Mouse (Mus musculus): ENCODE measurements around the gene Pgm2l1.
"Not testable (repeated sequence)": the region's sequence is repeated elsewhere in the genome, so short reads cannot be mapped to it uniquely, and the experiment has no call there.

Gene Pgm2l1

GRCm38 (mm10) chr7:100230646-100231045 is 3.5 kb downstream of the Pgm2l1 start:
- no peak for DNase-seq

GRCm38 (mm10) chr7:100231661-100232060 is 4.5 kb downstream of the Pgm2l1 start:
- DNase-seq, result no peak

GRCm38 (mm10) chr7:100233681-100234080 is 6.5 kb downstream of the Pgm2l1 start:
- DNase-seq, result no peak

- DNase-seq, result peak; percentile 35
These were observed 7.2 kb downstream of the Pgm2l1 start for GRCm38 (mm10) chr7:100234264-100234885.

GRCm38 (mm10) chr7:100238271-100238670 is 11.1 kb downstream of the Pgm2l1 start:
- DNase-seq, result no peak

GRCm38 (mm10) chr7:100240601-100241000 is 13.4 kb downstream of the Pgm2l1 start:
- DNase-seq, result no peak

- no peak for DNase-seq
These were observed 15.8 kb downstream of the Pgm2l1 start for GRCm38 (mm10) chr7:100243007-100243406.

- DNase-seq, result no peak
These were observed 17.0 kb downstream of the Pgm2l1 start for GRCm38 (mm10) chr7:100244225-100244624.

- DNase-seq, result no peak
These were observed 18.0 kb downstream of the Pgm2l1 start for GRCm38 (mm10) chr7:100245176-100245575.

GRCm38 (mm10) chr7:100250667-100251066 is 23.5 kb downstream of the Pgm2l1 start:
- DNase-seq, result peak; percentile 62

- DNase-seq, result no peak
These were observed 35.2 kb downstream of the Pgm2l1 start for GRCm38 (mm10) chr7:100262350-100262749.

GRCm38 (mm10) chr7:100264934-100265333 is 37.7 kb downstream of the Pgm2l1 start:
- DNase-seq, result not testable (repeated sequence)

GRCm38 (mm10) chr7:100272369-100272768 is 45.2 kb downstream of the Pgm2l1 start:
- no peak for DNase-seq

- no peak for DNase-seq
These were observed 47.3 kb downstream of the Pgm2l1 start for GRCm38 (mm10) chr7:100274507-100274906.

- no peak for DNase-seq
These were observed 49.2 kb downstream of the Pgm2l1 start for GRCm38 (mm10) chr7:100276397-100276796.

- DNase-seq, result peak; percentile 32
These were observed 52.6 kb downstream of the Pgm2l1 start for GRCm38 (mm10) chr7:100279803-100280202.

GRCm38 (mm10) chr7:100281596-100281995 is 54.4 kb downstream of the Pgm2l1 start:
- DNase-seq, result no peak

GRCm38 (mm10) chr7:100283298-100283697 is 56.1 kb downstream of the Pgm2l1 start:
- DNase-seq, result no peak

GRCm38 (mm10) chr7:100285383-100285782 is 58.2 kb downstream of the Pgm2l1 start, which contains the start of gene P4ha3:
TSS of gene P4ha3 (plus strand) at chr7:100285520.
- DNase-seq, result peak; percentile 18

- peak; percentile 74 for DNase-seq
These were observed 60.8 kb downstream of the Pgm2l1 start for GRCm38 (mm10) chr7:100287748-100288578.

GRCm38 (mm10) chr7:100288622-100289021 is 61.4 kb downstream of the Pgm2l1 start:
- DNase-seq, result peak; percentile 18

GRCm38 (mm10) chr7:100293546-100293945 is 66.4 kb downstream of the Pgm2l1 start:
- no peak for DNase-seq

GRCm38 (mm10) chr7:100295745-100296144 is 68.6 kb downstream of the Pgm2l1 start:
- DNase-seq, result no peak

GRCm38 (mm10) chr7:100296699-100297098 is 69.5 kb downstream of the Pgm2l1 start:
- DNase-seq, result no peak
